Mouse (Mus musculus): ENCODE measurements around the gene Cep68. TPM values are rescaled to one million over a fixed set of nuclear protein-coding genes. Genes with fewer than 3 reads are reported as not detected.
A peak's percentile ranks its signal among the peaks of the same experiment; 100 is the strongest.

The Cep68 gene
- polyA plus RNA-seq, 1 experiment from 2014 or later: 25.7 TPM

GRCm38 (mm10) chr11:20250476-20251178 lies 1.4 kb upstream of the Cep68 start:
- Histone ChIP-seq H3K4me3 (no peak overlapping the region), H3K36me3 (no peaks in the 10 kb centered on the region), H3K4me1 (replicated peaks) (peaks cover 32% of the 10 kb centered on the region), H3K27me3 (no peaks in the 10 kb centered on the region), H3K9me3 (replicated peaks) (no peaks in the 10 kb centered on the region), H3K27ac (no peak overlapping the region), H3K4me2 (no peak overlapping the region), H3K9ac (no peak overlapping the region)
- WGBS: 83% methylated on average over 6 of the region's 6 CpGs
- no peak for ATAC-seq (replicated peaks; ENCODE audit: insufficient number of reproducible peaks, insufficient read depth, low FRiP score, low read depth)

GRCm38 (mm10) chr11:20248840-20249239 lies 389 bp downstream of the Cep68 start:
- peak overlapping the region; percentile 91 for H3K4me2 ChIP-seq
- peak overlapping the region; percentile 94 for H3K9ac ChIP-seq
- H3K9me3 ChIP-seq (replicated peaks): no peaks in the 10 kb centered on the region
- WGBS: under 1% methylated on average over 39 of the region's 39 CpGs
- no peaks in the 10 kb centered on the region for H3K27me3 ChIP-seq
- peak; percentile 62 for ATAC-seq (replicated peaks; ENCODE audit: insufficient number of reproducible peaks, insufficient read depth, low FRiP score, low read depth)
- peaks cover 41% of the 10 kb centered on the region for H3K4me1 ChIP-seq (replicated peaks)
- peak overlapping the region; percentile 88 for H3K4me3 ChIP-seq
- H3K27ac ChIP-seq: peak overlapping the region; percentile 89
- no peaks in the 10 kb centered on the region for H3K36me3 ChIP-seq

GRCm38 (mm10) chr11:20248277-20248676 lies 952 bp downstream of the Cep68 start:
- H3K27ac ChIP-seq: peak overlapping the region; percentile 89
- H3K9me3 ChIP-seq (replicated peaks): no peaks in the 10 kb centered on the region
- no peak for ATAC-seq (replicated peaks; ENCODE audit: insufficient number of reproducible peaks, insufficient read depth, low FRiP score, low read depth)
- H3K36me3 ChIP-seq: no peaks in the 10 kb centered on the region
- WGBS: 14% methylated on average over 4 of the region's 4 CpGs
- H3K27me3 ChIP-seq: no peaks in the 10 kb centered on the region
- peak overlapping the region; percentile 94 for H3K9ac ChIP-seq
- H3K4me1 ChIP-seq (replicated peaks): peaks cover 47% of the 10 kb centered on the region
- H3K4me2 ChIP-seq: peak overlapping the region; percentile 91
- peak overlapping the region; percentile 88 for H3K4me3 ChIP-seq

- 79% methylated on average over 8 of the region's 8 CpGs for WGBS
- Histone ChIP-seq H3K4me2 (peak overlapping the region; percentile 91), H3K9me3 (replicated peaks) (no peaks in the 10 kb centered on the region), H3K36me3 (no peaks in the 10 kb centered on the region), H3K9ac (no peak overlapping the region), H3K27me3 (no peaks in the 10 kb centered on the region), H3K27ac (0 out of 2 replicates have a peak overlapping the region, but pooled peaks have one; percentile 7), H3K4me3 (no peak overlapping the region), H3K4me1 (replicated peaks) (peaks cover 54% of the 10 kb centered on the region)
- no peak for ATAC-seq (replicated peaks; ENCODE audit: insufficient number of reproducible peaks, insufficient read depth, low FRiP score, low read depth)
These were observed 1.9 kb downstream of the Cep68 start for GRCm38 (mm10) chr11:20247146-20247855.

GRCm38 (mm10) chr11:20246616-20247015 lies 2.6 kb downstream of the Cep68 start:
- Histone ChIP-seq H3K9ac (no peak overlapping the region), H3K9me3 (replicated peaks) (no peaks in the 10 kb centered on the region), H3K27me3 (no peaks in the 10 kb centered on the region), H3K27ac (no peak overlapping the region), H3K36me3 (peaks cover 4% of the 10 kb centered on the region), H3K4me1 (replicated peaks) (peaks cover 57% of the 10 kb centered on the region), H3K4me2 (0 out of 2 replicates have a peak overlapping the region, but pooled peaks have one; percentile 91), H3K4me3 (no peak overlapping the region)
- no peak for ATAC-seq (replicated peaks; ENCODE audit: insufficient number of reproducible peaks, insufficient read depth, low FRiP score, low read depth)
- 45% methylated on average over 1 of the region's 1 CpGs for WGBS

GRCm38 (mm10) chr11:20245316-20245715 lies 3.9 kb downstream of the Cep68 start:
- H3K36me3 ChIP-seq: peaks cover 14% of the 10 kb centered on the region
- 77% methylated on average over 6 of the region's 6 CpGs for WGBS
- H3K4me3 ChIP-seq: no peak overlapping the region
- H3K27me3 ChIP-seq: no peaks in the 10 kb centered on the region
- no peak overlapping the region for H3K27ac ChIP-seq
- H3K4me2 ChIP-seq: no peak overlapping the region
- no peaks in the 10 kb centered on the region for H3K9me3 ChIP-seq (replicated peaks)
- H3K9ac ChIP-seq: no peak overlapping the region
- ATAC-seq (replicated peaks; ENCODE audit: insufficient number of reproducible peaks, insufficient read depth, low FRiP score, low read depth): no peak
- peaks cover 62% of the 10 kb centered on the region for H3K4me1 ChIP-seq (replicated peaks)

GRCm38 (mm10) chr11:20244336-20245290 lies 4.6 kb downstream of the Cep68 start:
- ATAC-seq (replicated peaks; ENCODE audit: insufficient number of reproducible peaks, insufficient read depth, low FRiP score, low read depth): no peak
- no peak overlapping the region for H3K4me2 ChIP-seq
- no peak overlapping the region for H3K4me3 ChIP-seq
- no peaks in the 10 kb centered on the region for H3K27me3 ChIP-seq
- H3K9ac ChIP-seq: no peak overlapping the region
- peaks cover 66% of the 10 kb centered on the region for H3K4me1 ChIP-seq (replicated peaks)
- H3K9me3 ChIP-seq (replicated peaks): no peaks in the 10 kb centered on the region
- peaks cover 21% of the 10 kb centered on the region for H3K36me3 ChIP-seq
- 77% methylated on average over 16 of the region's 16 CpGs for WGBS
- H3K27ac ChIP-seq: no peak overlapping the region

- H3K27me3 ChIP-seq: no peaks in the 10 kb centered on the region
- ATAC-seq (replicated peaks; ENCODE audit: insufficient number of reproducible peaks, insufficient read depth, low FRiP score, low read depth): peak; percentile 44; the same call in 1 of the 2 replicates
- H3K27ac ChIP-seq: 0 out of 2 replicates have a peak overlapping the region, but pooled peaks have one; percentile 15
- H3K4me1 ChIP-seq (replicated peaks): peaks cover 66% of the 10 kb centered on the region
- 32% methylated on average over 9 of the region's 9 CpGs for WGBS
- H3K36me3 ChIP-seq: peaks cover 34% of the 10 kb centered on the region
- H3K4me3 ChIP-seq: no peak overlapping the region
- H3K9me3 ChIP-seq (replicated peaks): no peaks in the 10 kb centered on the region
- H3K9ac ChIP-seq: no peak overlapping the region
- no peak overlapping the region for H3K4me2 ChIP-seq
These were observed 5.9 kb downstream of the Cep68 start for GRCm38 (mm10) chr11:20243214-20243913.

GRCm38 (mm10) chr11:20242366-20243056 lies 6.7 kb downstream of the Cep68 start:
- no peaks in the 10 kb centered on the region for H3K9me3 ChIP-seq (replicated peaks)
- no peaks in the 10 kb centered on the region for H3K27me3 ChIP-seq
- 86% methylated on average over 6 of the region's 6 CpGs for WGBS
- no peak for ATAC-seq (replicated peaks; ENCODE audit: insufficient number of reproducible peaks, insufficient read depth, low FRiP score, low read depth)
- H3K27ac ChIP-seq: no peak overlapping the region
- H3K4me2 ChIP-seq: no peak overlapping the region
- H3K4me3 ChIP-seq: no peak overlapping the region
- H3K4me1 ChIP-seq (replicated peaks): peaks cover 58% of the 10 kb centered on the region
- H3K36me3 ChIP-seq: peaks cover 41% of the 10 kb centered on the region
- H3K9ac ChIP-seq: no peak overlapping the region

- Histone ChIP-seq H3K27me3 (no peaks in the 10 kb centered on the region), H3K36me3 (peaks cover 53% of the 10 kb centered on the region), H3K9me3 (replicated peaks) (no peaks in the 10 kb centered on the region), H3K27ac (no peak overlapping the region), H3K4me3 (no peak overlapping the region), H3K4me2 (no peak overlapping the region), H3K4me1 (replicated peaks) (peaks cover 46% of the 10 kb centered on the region), H3K9ac (no peak overlapping the region)
- WGBS: 90% methylated on average over 7 of the region's 7 CpGs
- ATAC-seq (replicated peaks; ENCODE audit: insufficient number of reproducible peaks, insufficient read depth, low FRiP score, low read depth): no peak
These were observed 7.9 kb downstream of the Cep68 start for GRCm38 (mm10) chr11:20241311-20241710.
